Mouse (Mus musculus): ENCODE data around the gene Nod2. TPM values are rescaled to one million over a fixed set of nuclear protein-coding genes. Genes with fewer than 3 reads are reported as not detected.

Gene Nod2
- polyA plus RNA-seq, 1 experiment: not detected

DNA sequence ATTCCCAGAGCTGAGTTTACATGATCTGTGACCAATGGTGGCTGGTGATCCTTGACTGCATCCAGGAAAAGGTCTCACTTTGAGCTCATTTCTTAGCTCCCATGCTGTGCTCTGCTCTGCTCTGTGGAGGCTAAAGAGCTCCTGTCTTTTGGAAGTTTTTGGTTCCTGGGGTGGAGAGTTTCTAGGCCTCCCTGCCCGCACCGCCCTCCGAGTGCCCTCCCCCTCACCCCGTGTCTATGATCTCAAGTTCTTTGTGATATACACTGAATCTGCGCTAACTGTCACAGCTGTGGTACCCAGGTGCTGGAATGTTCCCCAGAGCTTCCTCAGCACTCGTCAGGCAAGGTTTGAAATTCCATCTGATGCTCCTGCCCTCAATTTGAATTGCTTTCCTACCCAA, 23.7 kb downstream of the Nod2 start:
- H3K36me3 ChIP-seq (replicated peaks; ENCODE audit: low read length): no peaks in the 10 kb centered on the region
- no peak overlapping the region for H3K4me3 ChIP-seq (replicated peaks)

DNA sequence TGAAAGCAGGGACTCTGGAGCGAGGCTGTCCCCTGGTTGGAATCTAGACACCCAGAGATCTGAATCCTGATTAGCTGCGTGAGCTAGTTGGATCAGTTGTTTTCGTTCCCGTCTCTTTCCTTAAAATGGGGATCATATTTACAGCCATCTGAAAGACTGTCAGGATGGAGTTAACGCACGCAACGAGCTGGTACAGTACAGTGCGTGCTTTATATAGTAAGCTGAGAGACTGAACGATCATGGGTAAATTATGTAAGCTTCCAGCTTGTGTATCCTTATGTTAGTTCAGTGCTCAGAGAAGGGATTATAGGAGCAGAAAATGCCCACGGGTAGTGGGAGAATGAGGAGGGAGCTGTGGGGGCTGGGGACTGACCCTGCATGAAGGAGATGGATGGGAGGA, 24.5 kb downstream of the Nod2 start:
- Histone ChIP-seq H3K27me3 (replicated peaks) (peaks cover 42% of the 10 kb centered on the region), H3K9me3 (0 out of 2 replicates have a peak, but pooled peaks cover 3% of the 10 kb centered on the region), H3K4me3 (replicated peaks) (no peak overlapping the region), H3K36me3 (replicated peaks; ENCODE audit: low read length) (no peaks in the 10 kb centered on the region), H3K4me1 (peaks cover 12% of the 10 kb centered on the region; the same call in 1 of the 2 replicates)
- TF ChIP-seq GATA1 (IDR thresholded peaks at IDR 0.05; ENCODE audit: borderline replicate concordance, low read length) (no peak), FLI1 (IDR thresholded peaks at IDR 0.05; ENCODE audit: low read length) (no peak)

More for the DNA sequence above, 23.7 kb downstream of the Nod2 start:
- no peaks in the 10 kb centered on the region for H3K9me3 ChIP-seq
- peaks cover 39% of the 10 kb centered on the region for H3K27me3 ChIP-seq (replicated peaks)
- no peak for TF ChIP-seq FLI1 (IDR thresholded peaks at IDR 0.05; ENCODE audit: low read length)
- TF ChIP-seq GATA1 (IDR thresholded peaks at IDR 0.05; ENCODE audit: borderline replicate concordance, low read length): no peak
- H3K4me1 ChIP-seq: peaks cover 15% of the 10 kb centered on the region

DNA sequence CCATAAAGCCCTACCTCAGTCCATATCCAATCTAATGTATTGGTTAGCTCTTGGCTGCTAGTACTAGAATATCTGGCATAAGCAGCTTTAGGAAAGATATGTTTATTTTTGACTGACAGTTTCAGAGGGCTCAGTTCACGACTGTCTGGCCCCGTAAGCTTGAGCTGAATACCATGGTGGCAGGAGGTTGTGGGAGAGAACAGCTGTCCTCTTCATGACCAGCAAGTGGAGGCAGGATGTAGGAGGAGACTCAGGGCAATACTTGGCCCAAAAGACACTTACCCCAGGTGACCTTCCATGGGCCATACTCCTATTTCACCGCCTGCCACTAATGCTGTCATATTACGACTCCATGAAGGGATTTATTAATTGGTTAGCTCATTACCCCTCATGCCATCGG, 26.7 kb downstream of the Nod2 start:
- no peaks in the 10 kb centered on the region for H3K36me3 ChIP-seq (replicated peaks; ENCODE audit: low read length)

DNA sequence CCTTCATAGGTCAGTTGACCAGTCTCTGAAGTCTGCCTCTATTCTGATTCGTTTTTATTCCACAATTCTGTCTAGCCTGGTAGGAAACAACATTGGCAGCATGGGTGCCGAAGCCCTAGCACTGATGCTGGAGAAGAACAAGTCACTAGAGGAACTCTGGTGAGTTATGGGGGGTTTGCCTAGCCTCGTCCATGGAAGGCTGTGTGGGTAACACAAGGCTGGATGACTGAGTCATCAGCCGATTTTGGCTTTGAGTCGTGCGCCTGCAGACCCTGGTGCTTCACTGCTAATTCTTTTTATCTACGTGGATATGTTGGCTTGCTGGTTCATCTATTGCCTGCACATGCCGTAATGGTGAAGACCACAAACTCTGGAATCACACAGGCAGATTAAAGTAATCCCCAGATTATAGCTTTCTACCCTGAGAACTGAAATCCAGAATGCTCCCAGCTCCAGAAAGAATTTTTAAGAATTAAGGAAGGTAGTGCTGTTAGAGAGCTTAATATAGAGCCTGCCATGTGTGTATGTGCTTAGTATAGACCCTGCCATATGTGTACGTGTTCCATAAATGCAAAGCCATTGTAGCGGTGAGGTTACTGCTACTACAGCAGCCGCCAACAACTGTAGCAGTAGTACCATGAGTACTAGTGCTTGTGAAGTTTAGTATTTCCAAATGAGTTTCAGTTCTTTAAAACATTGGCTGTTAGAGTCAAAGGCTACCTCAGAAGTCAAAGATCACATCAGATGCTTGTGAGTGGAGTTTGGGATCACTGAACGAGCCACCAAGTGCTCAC, 28.5 kb downstream of the Nod2 start:
- no peak for TF ChIP-seq GATA1 (IDR thresholded peaks at IDR 0.05; ENCODE audit: borderline replicate concordance, low read length)
- no peak for TF ChIP-seq FLI1 (IDR thresholded peaks at IDR 0.05; ENCODE audit: low read length)
- Histone ChIP-seq H3K4me1 (no peaks in the 10 kb centered on the region), H3K27me3 (replicated peaks) (peaks cover 34% of the 10 kb centered on the region), H3K9me3 (peaks cover 12% of the 10 kb centered on the region; the same call in 1 of the 2 replicates), H3K4me3 (replicated peaks) (no peak overlapping the region), H3K36me3 (replicated peaks; ENCODE audit: low read length) (peaks cover 2% of the 10 kb centered on the region)

More for the DNA sequence above, 26.7 kb downstream of the Nod2 start:
- Histone ChIP-seq H3K4me1 (peaks cover 2% of the 10 kb centered on the region; the same call in 1 of the 2 replicates), H3K27me3 (replicated peaks) (peaks cover 43% of the 10 kb centered on the region), H3K9me3 (0 out of 2 replicates have a peak, but pooled peaks cover 3% of the 10 kb centered on the region), H3K4me3 (replicated peaks) (no peak overlapping the region)
- TF ChIP-seq GATA1 (IDR thresholded peaks at IDR 0.05; ENCODE audit: borderline replicate concordance, low read length): no peak
- no peak for TF ChIP-seq FLI1 (IDR thresholded peaks at IDR 0.05; ENCODE audit: low read length)

DNA sequence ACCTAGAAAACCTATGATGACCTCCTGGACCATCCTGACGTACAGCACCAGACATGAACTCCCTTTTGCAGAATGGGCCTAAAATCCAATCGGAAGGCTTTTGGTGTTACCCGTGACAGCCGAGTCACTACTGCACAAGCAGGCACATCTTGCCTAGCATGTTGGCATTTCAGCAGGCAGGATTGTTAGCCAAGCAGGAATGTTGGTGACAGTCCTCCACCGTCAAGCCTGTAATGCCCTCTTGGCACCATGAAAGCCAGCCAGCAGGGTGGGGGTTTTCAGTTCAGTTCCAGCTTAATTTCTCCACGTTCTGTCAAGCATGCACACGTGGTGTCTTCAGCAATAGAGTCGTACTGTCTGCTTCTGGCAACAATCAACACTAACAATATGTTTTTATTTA, 30.0 kb downstream of the Nod2 start:
- H3K4me3 ChIP-seq (replicated peaks): no peak overlapping the region
- peaks cover 2% of the 10 kb centered on the region for H3K36me3 ChIP-seq (replicated peaks; ENCODE audit: low read length)
- H3K4me1 ChIP-seq: no peaks in the 10 kb centered on the region
- TF ChIP-seq FLI1 (IDR thresholded peaks at IDR 0.05; ENCODE audit: low read length): no peak
- no peak for TF ChIP-seq GATA1 (IDR thresholded peaks at IDR 0.05; ENCODE audit: borderline replicate concordance, low read length)
- peaks cover 12% of the 10 kb centered on the region; the same call in 1 of the 2 replicates for H3K9me3 ChIP-seq
- H3K27me3 ChIP-seq (replicated peaks): peaks cover 23% of the 10 kb centered on the region

DNA sequence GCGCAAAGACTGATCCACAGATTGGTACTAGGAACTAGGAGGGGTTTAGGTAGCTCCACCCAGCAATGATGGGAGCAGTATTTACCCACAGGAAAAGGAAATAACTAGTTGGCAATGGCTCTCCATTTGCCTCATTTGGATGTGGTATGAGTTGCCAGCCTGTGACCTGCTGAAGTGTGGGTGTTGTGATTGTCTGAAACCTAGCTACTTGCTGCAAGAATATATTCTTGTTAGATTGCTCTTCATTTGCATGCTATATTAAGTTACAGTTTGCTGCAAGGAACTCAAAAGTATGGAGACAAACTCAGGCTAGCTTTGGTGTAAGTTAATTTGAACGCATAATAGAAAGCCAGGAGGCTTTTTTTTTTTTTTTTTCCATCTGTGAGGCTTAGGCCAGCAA, 33.5 kb downstream of the Nod2 start:
- no peak overlapping the region for H3K4me3 ChIP-seq (replicated peaks)
- TF ChIP-seq GATA1 (IDR thresholded peaks at IDR 0.05; ENCODE audit: borderline replicate concordance, low read length): no peak
- no peak for TF ChIP-seq FLI1 (IDR thresholded peaks at IDR 0.05; ENCODE audit: low read length)
- peaks cover 2% of the 10 kb centered on the region for H3K36me3 ChIP-seq (replicated peaks; ENCODE audit: low read length)
- H3K27me3 ChIP-seq (replicated peaks): peaks cover 15% of the 10 kb centered on the region
- peaks cover 7% of the 10 kb centered on the region for H3K4me1 ChIP-seq
- peaks cover 12% of the 10 kb centered on the region; the same call in 1 of the 2 replicates for H3K9me3 ChIP-seq

DNA sequence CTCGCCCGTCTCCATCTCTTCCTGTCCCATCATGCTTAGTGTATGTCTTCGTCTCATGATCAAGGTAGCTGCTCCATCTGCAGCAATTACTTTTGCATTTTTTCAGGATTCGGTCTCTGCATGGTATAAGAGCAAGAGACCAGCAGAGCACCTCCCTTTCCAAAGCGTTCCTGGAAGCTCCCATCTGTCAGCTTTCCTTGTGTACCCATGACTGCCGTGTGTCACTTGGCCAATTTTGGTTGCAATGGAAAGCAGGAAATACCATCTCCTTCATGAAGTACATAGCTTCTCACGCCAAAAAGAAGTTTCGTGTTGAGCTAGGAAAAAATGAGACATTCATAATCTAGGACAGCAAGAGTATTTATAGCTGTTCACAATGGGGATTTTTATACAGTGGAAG, 33.9 kb downstream of the Nod2 start:
- peaks cover 7% of the 10 kb centered on the region for H3K4me1 ChIP-seq
- H3K36me3 ChIP-seq (replicated peaks; ENCODE audit: low read length): peaks cover 2% of the 10 kb centered on the region
- no peak overlapping the region for H3K4me3 ChIP-seq (replicated peaks)
- TF ChIP-seq GATA1 (IDR thresholded peaks at IDR 0.05; ENCODE audit: borderline replicate concordance, low read length) (no peak), FLI1 (IDR thresholded peaks at IDR 0.05; ENCODE audit: low read length) (no peak)
- H3K27me3 ChIP-seq (replicated peaks): peaks cover 15% of the 10 kb centered on the region
- H3K9me3 ChIP-seq: peaks cover 12% of the 10 kb centered on the region; the same call in 1 of the 2 replicates

DNA sequence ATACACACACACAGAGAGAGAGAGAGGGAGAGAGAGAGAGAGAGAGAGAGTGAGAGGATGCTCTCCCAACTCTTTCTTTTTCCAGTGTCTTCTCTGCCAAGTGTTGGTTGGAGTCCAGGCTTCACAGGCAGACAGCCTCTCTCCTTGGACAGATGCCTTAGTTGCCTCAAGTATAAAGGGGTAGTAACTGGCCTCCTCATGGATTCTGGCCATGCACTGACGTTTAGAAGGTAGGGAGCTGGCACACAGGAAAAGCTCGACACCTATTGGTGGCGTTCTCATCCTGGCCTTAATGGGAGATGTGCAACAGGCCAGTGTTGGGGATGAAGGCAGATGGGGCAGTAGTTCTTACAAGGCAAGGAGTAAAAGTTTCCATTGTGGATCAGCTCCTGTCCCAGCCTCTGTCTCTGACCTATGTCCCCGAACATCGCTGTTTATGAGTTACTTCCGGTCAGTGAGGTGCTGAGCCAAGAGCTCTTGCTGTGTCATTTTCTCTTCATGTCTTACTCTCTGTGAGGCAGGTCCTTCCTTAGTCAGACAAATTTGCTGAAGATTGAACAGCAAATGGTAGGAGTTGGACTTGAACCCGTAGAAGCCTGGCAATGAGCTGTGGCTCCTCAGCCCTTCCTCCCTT, 36.7 kb downstream of the Nod2 start:
- H3K36me3 ChIP-seq (replicated peaks; ENCODE audit: low read length): peaks cover 2% of the 10 kb centered on the region
- peaks cover 18% of the 10 kb centered on the region for H3K27me3 ChIP-seq (replicated peaks)
- peaks cover 7% of the 10 kb centered on the region for H3K4me1 ChIP-seq
- no peak overlapping the region for H3K4me3 ChIP-seq (replicated peaks)
- peaks cover 8% of the 10 kb centered on the region; the same call in 1 of the 2 replicates for H3K9me3 ChIP-seq
- TF ChIP-seq FLI1 (IDR thresholded peaks at IDR 0.05; ENCODE audit: low read length) (no peak), GATA1 (IDR thresholded peaks at IDR 0.05; ENCODE audit: borderline replicate concordance, low read length) (no peak)

DNA sequence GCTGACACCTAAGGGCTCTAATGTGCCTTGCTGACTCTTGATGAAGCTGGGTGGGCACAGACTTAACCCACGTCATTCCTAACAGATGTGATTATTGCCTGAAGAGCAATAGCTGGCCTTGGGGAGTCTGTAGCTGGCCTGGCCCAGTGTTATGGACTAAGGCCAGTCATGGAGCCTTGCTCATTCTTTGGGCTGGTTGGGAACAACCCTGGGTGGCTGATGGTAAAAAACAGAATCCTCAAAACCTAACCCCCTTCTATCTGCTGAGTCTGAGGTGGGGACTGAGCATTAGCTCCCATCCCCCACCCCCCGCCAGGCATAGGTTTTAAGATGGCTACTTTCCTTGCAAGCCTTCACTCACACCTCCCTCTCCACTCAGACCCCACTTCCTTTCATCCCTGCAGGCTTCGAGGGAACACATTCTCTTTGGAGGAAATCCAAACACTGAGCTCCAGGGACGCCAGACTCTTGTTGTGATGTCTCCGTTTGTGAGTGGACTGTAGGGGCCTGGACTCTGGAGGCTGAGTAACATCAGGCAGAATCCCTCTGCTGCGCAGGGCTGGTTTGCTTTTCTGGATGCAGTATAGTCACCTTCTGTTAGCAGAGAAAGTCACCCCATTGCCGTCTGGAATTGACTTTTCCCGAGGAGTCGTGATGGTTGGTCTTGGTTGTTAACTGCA, 39.3 kb downstream of the Nod2 start:
- H3K27me3 ChIP-seq (replicated peaks): peaks cover 19% of the 10 kb centered on the region
- H3K4me3 ChIP-seq (replicated peaks): no peak overlapping the region
- H3K9me3 ChIP-seq: no peaks in the 10 kb centered on the region
- no peaks in the 10 kb centered on the region for H3K36me3 ChIP-seq (replicated peaks; ENCODE audit: low read length)
- H3K4me1 ChIP-seq: peaks cover 22% of the 10 kb centered on the region
- TF ChIP-seq FLI1 (IDR thresholded peaks at IDR 0.05; ENCODE audit: low read length) (no peak), GATA1 (IDR thresholded peaks at IDR 0.05; ENCODE audit: borderline replicate concordance, low read length) (no peak)
